ENCODE assay signal across 7 mouse cellular contexts in genomic region chr15:102256431-102257201, GRCm38 (mm10). TPM values are rescaled to one million over a fixed set of nuclear protein-coding genes. Genes with fewer than 3 reads are reported as not detected.
A peak's percentile ranks its signal among the peaks of the same experiment; 100 is the strongest.
DNase-seq lines count a peak whose midpoint lies in the region; ATAC-seq lines count a peak whose summit lies in the region.

No protein-coding gene starts in this region.

- H3K9me3 ChIP-seq in lung, embryonic 15.5 days, result no peaks in the 10 kb centered on the region
- H3K9me3 ChIP-seq in embryonic facial prominence, embryonic 11.5 days (replicated peaks; ENCODE audit: control insufficient read depth, low read length), result no peaks in the 10 kb centered on the region
- no peaks in the 10 kb centered on the region for H3K9me3 ChIP-seq in hindbrain, embryonic 12.5 days (replicated peaks)
- no peaks in the 10 kb centered on the region for H3K9me3 ChIP-seq in midbrain, embryonic 16.5 days (replicated peaks; ENCODE audit: control insufficient read depth, low read length, poor library complexity, severe bottlenecking)

- H3K4me1 ChIP-seq in lung, embryonic 15.5 days, result peaks cover 63% of the 10 kb centered on the region
- H3K4me1 ChIP-seq in embryonic facial prominence, embryonic 11.5 days (ENCODE audit: control insufficient read depth, insufficient read depth, low read length), result peaks cover 19% of the 10 kb centered on the region; the same call in 1 of the 2 replicates
- H3K4me1 ChIP-seq in hindbrain, embryonic 12.5 days, result peaks cover 29% of the 10 kb centered on the region
- H3K4me1 ChIP-seq in midbrain, embryonic 16.5 days (ENCODE audit: control insufficient read depth, insufficient read depth, low read length), result peaks cover 9% of the 10 kb centered on the region

- no peaks in the 10 kb centered on the region for H3K27me3 ChIP-seq in lung, embryonic 15.5 days
- H3K27me3 ChIP-seq in embryonic facial prominence, embryonic 11.5 days (ENCODE audit: control insufficient read depth, insufficient read depth, low read length), result peaks cover 2% of the 10 kb centered on the region; the same call in 1 of the 2 replicates
- peaks cover 76% of the 10 kb centered on the region for H3K27me3 ChIP-seq in hindbrain, embryonic 12.5 days
- peaks cover 34% of the 10 kb centered on the region for H3K27me3 ChIP-seq in midbrain, embryonic 16.5 days (ENCODE audit: control insufficient read depth, insufficient read depth, low read depth, low read length)

- H3K27ac ChIP-seq in lung, embryonic 15.5 days, result peak overlapping the region; percentile 96
- H3K27ac ChIP-seq in embryonic facial prominence, embryonic 11.5 days (replicated peaks; ENCODE audit: low read depth, low read length), result peak overlapping the region; percentile 96
- H3K27ac ChIP-seq in hindbrain, embryonic 12.5 days, result peak overlapping the region; percentile 83
- H3K27ac ChIP-seq in midbrain, embryonic 16.5 days (ENCODE audit: low read length), result no peak overlapping the region

- peak overlapping the region; percentile 88 for H3K4me2 ChIP-seq in lung, embryonic 15.5 days
- H3K4me2 ChIP-seq in embryonic facial prominence, embryonic 11.5 days (ENCODE audit: low read depth, low read length), result peak overlapping the region; percentile 90
- H3K4me2 ChIP-seq in hindbrain, embryonic 12.5 days (replicated peaks), result peak overlapping the region; percentile 91
- peak overlapping the region; percentile 97 for H3K4me2 ChIP-seq in midbrain, embryonic 16.5 days (ENCODE audit: low read length)

- ATAC-seq in lung, embryonic 15.5 days (ENCODE audit: borderline replicate concordance, extremely low read depth, low FRiP score, low TSS enrichment), result no peak
- no peak for ATAC-seq in embryonic facial prominence, embryonic 11.5 days (replicated peaks; ENCODE audit: insufficient number of reproducible peaks, low FRiP score, low TSS enrichment, low read depth)
- ATAC-seq in hindbrain, embryonic 12.5 days (ENCODE audit: low FRiP score), result no peak
- no peak for ATAC-seq in midbrain, embryonic 16.5 days

- H3K9ac ChIP-seq in lung, embryonic 15.5 days, result peak overlapping the region; percentile 70
- peak overlapping the region; percentile 89 for H3K9ac ChIP-seq in embryonic facial prominence, embryonic 11.5 days (replicated peaks; ENCODE audit: low read length)
- peak overlapping the region; percentile 75 for H3K9ac ChIP-seq in hindbrain, embryonic 12.5 days
- H3K9ac ChIP-seq in midbrain, embryonic 16.5 days (ENCODE audit: low read depth, low read length), result peak overlapping the region; percentile 74

- WGBS in lung, embryonic 15.5 days, result 9% methylated on average over 22 of the region's 22 CpGs
- 4% methylated on average over 22 of the region's 22 CpGs for WGBS in embryonic facial prominence, embryonic 11.5 days
- WGBS in hindbrain, embryonic 12.5 days, result 6% methylated on average over 22 of the region's 22 CpGs
- 9% methylated on average over 22 of the region's 22 CpGs for WGBS in midbrain, embryonic 16.5 days

- H3K36me3 ChIP-seq in lung, embryonic 15.5 days, result peaks cover 9% of the 10 kb centered on the region; the same call in 1 of the 2 replicates
- no peaks in the 10 kb centered on the region; the same call in 1 of the 2 replicates for H3K36me3 ChIP-seq in embryonic facial prominence, embryonic 11.5 days (replicated peaks; ENCODE audit: control insufficient read depth, insufficient read depth, low read depth, low read length)
- H3K36me3 ChIP-seq in hindbrain, embryonic 12.5 days, result no peaks in the 10 kb centered on the region
- no peaks in the 10 kb centered on the region for H3K36me3 ChIP-seq in midbrain, embryonic 16.5 days (ENCODE audit: control insufficient read depth, insufficient read depth, low read length)

- no peak for DNase-seq in lung, postnatal 14 days
- no peak for DNase-seq in embryonic facial prominence, embryonic 11.5 days (ENCODE audit: low spot score)
- no peak for DNase-seq in ovary, adult 18-20 months (ENCODE audit: low spot score)
- no peak for DNase-seq in thymus, postnatal 0 days (ENCODE audit: low spot score)

- H3K4me3 ChIP-seq in lung, embryonic 15.5 days, result peak overlapping the region; percentile 74
- peak overlapping the region; percentile 73 for H3K4me3 ChIP-seq in embryonic facial prominence, embryonic 11.5 days (ENCODE audit: low read depth, low read length)
- H3K4me3 ChIP-seq in hindbrain, embryonic 12.5 days, result peak overlapping the region; percentile 56
- peak overlapping the region; percentile 56 for H3K4me3 ChIP-seq in midbrain, embryonic 16.5 days (ENCODE audit: low read depth, low read length)

RNA-seq across cellular contexts. Expression of gene Rarg, which starts 0.7 kb away (rescaled TPM):
- polyA plus RNA-seq in lung, embryonic 15.5 days (2015; fragmentation: Nextera tagmentation; extraction: Ambion mirVana), result 43.7 and 43.8 TPM in 2 replicates
- 68.1 and 70.2 TPM in 2 replicates for polyA plus RNA-seq in embryonic facial prominence, embryonic 11.5 days (2014; fragmentation: Nextera tagmentation; extraction: Ambion mirVana)
- 42.2 and 45.6 TPM in 2 replicates for polyA plus RNA-seq in hindbrain, embryonic 12.5 days (2016; fragmentation: Nextera tagmentation; extraction: Ambion mirVana)
- 4.1 and 6.0 TPM in 2 replicates for polyA plus RNA-seq in midbrain, embryonic 16.5 days (2015; fragmentation: Nextera tagmentation; extraction: Ambion mirVana)
- 6.0 and 7.4 TPM in 2 replicates for polyA plus RNA-seq in thymus, postnatal 0 days (2015; fragmentation: Nextera tagmentation; extraction: Ambion mirVana)

RNA-seq across cellular contexts. Expression of gene Gm9918, which starts 13.7 kb away (rescaled TPM):
- 0.53 and 0.57 TPM in 2 replicates for polyA plus RNA-seq in lung, embryonic 15.5 days (2015; fragmentation: Nextera tagmentation; extraction: Ambion mirVana)
- polyA plus RNA-seq in embryonic facial prominence, embryonic 11.5 days (2014; fragmentation: Nextera tagmentation; extraction: Ambion mirVana), result 0.58 and 1.2 TPM in 2 replicates
- 0.30 and 0.49 TPM in 2 replicates for polyA plus RNA-seq in hindbrain, embryonic 12.5 days (2016; fragmentation: Nextera tagmentation; extraction: Ambion mirVana)
- not detected in 2 replicates for polyA plus RNA-seq in midbrain, embryonic 16.5 days (2015; fragmentation: Nextera tagmentation; extraction: Ambion mirVana)
- 0.17 and 0.26 TPM in 2 replicates for polyA plus RNA-seq in thymus, postnatal 0 days (2015; fragmentation: Nextera tagmentation; extraction: Ambion mirVana)

RNA-seq across cellular contexts. Expression of gene Mfsd5, which starts 22.6 kb away (rescaled TPM):
- polyA plus RNA-seq in lung, embryonic 15.5 days (2015; fragmentation: Nextera tagmentation; extraction: Ambion mirVana), result 63.8 and 65.3 TPM in 2 replicates
- 51.6 and 57.2 TPM in 2 replicates for polyA plus RNA-seq in embryonic facial prominence, embryonic 11.5 days (2014; fragmentation: Nextera tagmentation; extraction: Ambion mirVana)
- polyA plus RNA-seq in hindbrain, embryonic 12.5 days (2016; fragmentation: Nextera tagmentation; extraction: Ambion mirVana), result 54.2 and 54.9 TPM in 2 replicates
- 58.7 and 59.8 TPM in 2 replicates for polyA plus RNA-seq in midbrain, embryonic 16.5 days (2015; fragmentation: Nextera tagmentation; extraction: Ambion mirVana)
- polyA plus RNA-seq in thymus, postnatal 0 days (2015; fragmentation: Nextera tagmentation; extraction: Ambion mirVana), result 53.5 and 55.1 TPM in 2 replicates

RNA-seq across cellular contexts. Expression of gene Itgb7, which starts 24.9 kb away (rescaled TPM):
- polyA plus RNA-seq in lung, embryonic 15.5 days (2015; fragmentation: Nextera tagmentation; extraction: Ambion mirVana), result 2.0 and 3.2 TPM in 2 replicates
- 1.3 and 2.7 TPM in 2 replicates for polyA plus RNA-seq in embryonic facial prominence, embryonic 11.5 days (2014; fragmentation: Nextera tagmentation; extraction: Ambion mirVana)
- polyA plus RNA-seq in hindbrain, embryonic 12.5 days (2016; fragmentation: Nextera tagmentation; extraction: Ambion mirVana), result 1.1 and 2.2 TPM in 2 replicates
- polyA plus RNA-seq in midbrain, embryonic 16.5 days (2015; fragmentation: Nextera tagmentation; extraction: Ambion mirVana), result 0.43 and 0.80 TPM in 2 replicates
- polyA plus RNA-seq in thymus, postnatal 0 days (2015; fragmentation: Nextera tagmentation; extraction: Ambion mirVana), result 65.6 and 68.7 TPM in 2 replicates

RNA-seq across cellular contexts. Expression of gene Espl1, which starts 39.5 kb away (rescaled TPM):
- polyA plus RNA-seq in lung, embryonic 15.5 days (2015; fragmentation: Nextera tagmentation; extraction: Ambion mirVana), result 27.6 and 32.2 TPM in 2 replicates
- polyA plus RNA-seq in embryonic facial prominence, embryonic 11.5 days (2014; fragmentation: Nextera tagmentation; extraction: Ambion mirVana), result 36.0 and 37.7 TPM in 2 replicates
- polyA plus RNA-seq in hindbrain, embryonic 12.5 days (2016; fragmentation: Nextera tagmentation; extraction: Ambion mirVana), result 26.7 and 27.3 TPM in 2 replicates
- polyA plus RNA-seq in midbrain, embryonic 16.5 days (2015; fragmentation: Nextera tagmentation; extraction: Ambion mirVana), result 4.0 and 4.7 TPM in 2 replicates
- polyA plus RNA-seq in thymus, postnatal 0 days (2015; fragmentation: Nextera tagmentation; extraction: Ambion mirVana), result 17.7 and 18.0 TPM in 2 replicates
